Mouse (Mus musculus): ENCODE results near the gene Trpv5. TPM values are rescaled to one million over a fixed set of nuclear protein-coding genes. Genes with fewer than 3 reads are reported as not detected.

Trpv5 gene
- polyA plus RNA-seq (2016; fragmentation: Nextera tagmentation; extraction: Ambion mirVana), result not detected in 2 replicates

GRCm38 (mm10) chr6:41680669-41681068, at the start of gene Trpv5:
Gene Trpv5, minus strand, starts transcription at chr6:41680769.
- Histone ChIP-seq H3K27me3 (no peaks in the 10 kb centered on the region), H3K4me3 (replicated peaks) (no peak within 1 kb of the TSS), H3K4me1 (no peaks in the 10 kb centered on the region), H3K9ac (no peak within 1 kb of the TSS), H3K27ac (no peak within 1 kb of the TSS), H3K36me3 (replicated peaks) (no peaks in the 10 kb centered on the region), H3K4me2 (no peak within 1 kb of the TSS), H3K9me3 (no peaks in the 10 kb centered on the region)
- ATAC-seq (ENCODE audit: low FRiP score), result no peak
- 77% methylated on average over 1 of the region's 1 CpGs for WGBS

GRCm38 (mm10) chr6:41727989-41728609, 47.5 kb upstream of the Trpv5 start:
- Histone ChIP-seq H3K27me3 (no peaks in the 10 kb centered on the region), H3K9ac (no peak overlapping the region), H3K9me3 (no peaks in the 10 kb centered on the region), H3K4me1 (no peaks in the 10 kb centered on the region), H3K36me3 (replicated peaks) (no peaks in the 10 kb centered on the region), H3K4me3 (replicated peaks) (no peak overlapping the region), H3K4me2 (no peak overlapping the region), H3K27ac (no peak overlapping the region)
- WGBS, result 78% methylated on average over 1 of the region's 1 CpGs
- ATAC-seq (ENCODE audit: low FRiP score), result no peak

DNA sequence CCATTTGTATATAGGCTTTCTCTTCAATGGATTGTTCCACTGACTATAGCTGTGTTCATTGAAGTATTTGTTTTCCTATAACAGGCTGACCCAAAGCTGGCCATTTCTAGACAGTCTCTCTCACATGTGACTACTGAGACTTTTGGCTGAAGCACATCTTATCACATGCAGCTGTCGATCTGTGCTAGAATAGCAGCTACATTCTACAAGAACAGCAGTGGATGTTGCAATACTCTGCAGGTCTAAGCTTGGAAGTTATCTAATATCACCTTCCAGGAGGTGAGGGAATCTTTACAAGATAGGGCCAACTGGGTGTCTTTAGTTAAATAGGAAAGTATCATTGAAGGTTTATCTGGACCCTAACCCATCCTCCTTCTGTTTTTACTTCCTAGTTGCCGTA, 40.9 kb upstream of the Trpv5 start:
- Histone ChIP-seq H3K4me1 (no peaks in the 10 kb centered on the region), H3K4me3 (replicated peaks) (no peak overlapping the region), H3K9me3 (no peaks in the 10 kb centered on the region), H3K4me2 (no peak overlapping the region), H3K27me3 (no peaks in the 10 kb centered on the region), H3K27ac (no peak overlapping the region), H3K36me3 (replicated peaks) (no peaks in the 10 kb centered on the region), H3K9ac (no peak overlapping the region)
- ATAC-seq (ENCODE audit: low FRiP score), result no peak
- WGBS, result 88% methylated on average over 2 of the region's 2 CpGs

DNA sequence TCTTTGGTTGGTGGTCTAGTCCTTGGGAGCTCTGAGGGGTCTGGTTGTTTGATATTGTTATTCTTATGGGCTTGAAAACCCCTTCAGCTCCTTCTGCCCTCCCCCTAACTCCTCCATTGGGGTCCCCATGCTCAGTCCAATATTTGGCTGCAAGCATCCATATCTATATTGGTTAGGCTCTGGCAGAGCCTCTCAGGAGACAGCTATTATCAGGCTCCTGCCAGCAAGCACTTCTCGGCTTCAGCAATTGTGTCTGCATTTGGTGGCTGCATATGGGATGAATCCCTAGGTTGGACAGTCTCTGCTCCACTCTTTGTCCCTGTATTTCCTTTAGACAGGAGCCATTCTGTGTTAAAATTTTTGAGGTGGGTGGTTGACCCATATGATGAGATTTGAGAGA, 29.7 kb upstream of the Trpv5 start:
- Histone ChIP-seq H3K9me3 (no peaks in the 10 kb centered on the region), H3K9ac (no peak overlapping the region), H3K27me3 (no peaks in the 10 kb centered on the region), H3K4me1 (no peaks in the 10 kb centered on the region), H3K27ac (no peak overlapping the region), H3K4me3 (replicated peaks) (no peak overlapping the region), H3K4me2 (no peak overlapping the region), H3K36me3 (replicated peaks) (no peaks in the 10 kb centered on the region)
- 71% methylated on average over 1 of the region's 1 CpGs for WGBS
- ATAC-seq (ENCODE audit: low FRiP score), result no peak

DNA sequence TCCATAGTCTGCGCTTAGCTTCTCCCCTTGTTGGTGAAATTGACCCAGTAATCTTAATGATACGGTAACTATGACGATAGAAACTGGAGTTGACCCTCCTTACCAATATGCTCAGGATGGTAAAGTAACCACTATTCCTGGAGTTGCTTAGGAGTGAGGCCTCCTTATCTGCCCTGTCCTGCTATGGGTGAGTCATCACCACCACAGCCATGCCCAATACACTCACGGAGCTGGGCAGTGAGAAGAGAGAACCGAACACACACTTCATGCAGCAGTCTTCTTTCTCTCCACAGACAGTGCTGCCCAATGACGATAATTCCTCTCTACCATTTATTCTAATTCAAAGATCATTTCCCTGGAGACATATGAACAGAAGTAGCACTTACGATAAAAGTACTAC, 25.7 kb upstream of the Trpv5 start:
- Histone ChIP-seq H3K4me3 (replicated peaks) (no peak overlapping the region), H3K4me1 (no peaks in the 10 kb centered on the region), H3K4me2 (no peak overlapping the region), H3K9ac (no peak overlapping the region), H3K9me3 (no peaks in the 10 kb centered on the region), H3K27me3 (no peaks in the 10 kb centered on the region), H3K36me3 (replicated peaks) (no peaks in the 10 kb centered on the region), H3K27ac (no peak overlapping the region)
- no peak for ATAC-seq (ENCODE audit: low FRiP score)
- 92% methylated on average over 7 of the region's 7 CpGs for WGBS

DNA sequence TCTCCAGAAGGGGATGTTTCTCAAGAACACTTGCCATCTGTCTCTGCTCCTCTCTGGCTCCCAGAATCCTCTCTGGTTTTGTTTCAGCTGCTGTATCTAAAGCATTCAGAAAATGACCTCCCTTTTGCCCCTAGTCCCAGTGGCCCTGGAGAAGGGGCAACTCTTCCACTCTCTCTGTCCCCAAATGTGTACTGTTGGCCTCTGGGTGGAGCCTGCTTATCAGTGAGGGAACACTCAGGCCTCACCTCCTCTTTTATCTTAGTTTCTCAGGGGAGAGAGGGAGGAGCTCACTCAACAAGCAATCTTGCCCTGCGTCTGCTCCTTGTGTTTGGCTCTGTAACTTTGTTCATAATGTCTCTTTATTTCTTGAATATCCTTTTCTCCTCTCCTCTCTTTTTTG, 23.6 kb upstream of the Trpv5 start, which contains the start of gene Kel:
Gene Kel (minus strand): TSS at position 217 of the 400 bp plus-strand sequence.
- no peaks in the 10 kb centered on the region for H3K36me3 ChIP-seq (replicated peaks)
- no peak for ATAC-seq (ENCODE audit: low FRiP score)
- WGBS, result 33% methylated on average over 1 of the region's 1 CpGs
- no peaks in the 10 kb centered on the region for H3K9me3 ChIP-seq
- H3K4me3 ChIP-seq (replicated peaks), result no peak within 1 kb of the TSS
- no peak within 1 kb of the TSS for H3K4me2 ChIP-seq
- no peak within 1 kb of the TSS for H3K27ac ChIP-seq
- H3K9ac ChIP-seq, result no peak within 1 kb of the TSS
- no peaks in the 10 kb centered on the region for H3K27me3 ChIP-seq
- H3K4me1 ChIP-seq, result no peaks in the 10 kb centered on the region

DNA sequence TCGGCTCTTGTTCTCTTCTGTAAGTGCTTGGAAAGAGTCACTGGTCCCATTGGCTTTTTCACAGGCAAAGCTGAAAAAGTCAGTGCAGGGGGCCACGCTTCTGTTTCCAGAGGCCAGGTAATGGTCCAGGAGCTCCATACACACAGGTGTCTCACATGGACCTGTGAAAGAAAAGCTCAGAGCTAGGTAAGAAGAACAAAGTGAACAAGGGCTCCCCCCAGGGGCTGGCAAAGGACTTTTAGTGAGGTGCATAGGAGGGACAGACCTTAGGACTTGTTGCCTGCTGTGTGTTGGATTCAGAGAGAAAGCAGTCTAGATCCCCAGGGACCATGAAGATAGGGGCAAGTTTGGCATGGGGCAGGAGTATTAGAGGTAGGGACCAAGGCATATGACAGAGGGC, 22.4 kb upstream of the Trpv5 start:
- H3K27me3 ChIP-seq, result no peaks in the 10 kb centered on the region
- H3K36me3 ChIP-seq (replicated peaks), result no peaks in the 10 kb centered on the region
- WGBS, result 82% methylated on average over 2 of the region's 2 CpGs
- ATAC-seq (ENCODE audit: low FRiP score), result no peak
- H3K4me3 ChIP-seq (replicated peaks), result no peak overlapping the region
- no peaks in the 10 kb centered on the region for H3K4me1 ChIP-seq
- H3K27ac ChIP-seq, result no peak overlapping the region
- no peak overlapping the region for H3K4me2 ChIP-seq
- H3K9me3 ChIP-seq, result no peaks in the 10 kb centered on the region
- no peak overlapping the region for H3K9ac ChIP-seq

DNA sequence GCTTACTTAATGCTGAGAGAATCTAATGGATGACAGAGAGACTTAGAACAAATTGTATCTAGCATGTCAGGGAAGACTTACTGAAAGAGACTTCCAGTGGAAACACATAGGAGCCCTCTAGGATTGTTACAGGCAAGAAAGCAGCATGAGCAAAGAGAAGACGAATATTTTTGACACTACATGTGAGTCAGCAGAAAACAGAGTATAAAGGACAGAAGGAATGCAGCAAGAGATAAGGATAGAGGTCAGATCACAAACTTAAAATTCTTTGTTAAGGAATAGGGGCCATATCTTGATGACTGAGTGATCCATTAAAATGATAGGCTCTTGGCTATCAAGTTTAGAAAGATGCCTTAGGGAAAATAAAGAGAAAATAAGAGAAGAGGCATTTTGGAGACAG, 20.7 kb upstream of the Trpv5 start:
- no peaks in the 10 kb centered on the region for H3K9me3 ChIP-seq
- no peaks in the 10 kb centered on the region for H3K4me1 ChIP-seq
- 88% methylated on average over 1 of the region's 1 CpGs for WGBS
- H3K4me2 ChIP-seq, result no peak overlapping the region
- H3K36me3 ChIP-seq (replicated peaks), result no peaks in the 10 kb centered on the region
- H3K4me3 ChIP-seq (replicated peaks), result no peak overlapping the region
- ATAC-seq (ENCODE audit: low FRiP score), result no peak
- no peak overlapping the region for H3K9ac ChIP-seq
- H3K27ac ChIP-seq, result no peak overlapping the region
- no peaks in the 10 kb centered on the region for H3K27me3 ChIP-seq

GRCm38 (mm10) chr6:41694407-41694806, 13.8 kb upstream of the Trpv5 start:
- H3K4me2 ChIP-seq, result no peak overlapping the region
- H3K9me3 ChIP-seq, result no peaks in the 10 kb centered on the region
- no peaks in the 10 kb centered on the region for H3K4me1 ChIP-seq
- H3K36me3 ChIP-seq (replicated peaks), result no peaks in the 10 kb centered on the region
- WGBS, result 73% methylated on average over 1 of the region's 1 CpGs
- H3K27ac ChIP-seq, result no peak overlapping the region
- H3K4me3 ChIP-seq (replicated peaks), result no peak overlapping the region
- no peaks in the 10 kb centered on the region for H3K27me3 ChIP-seq
- H3K9ac ChIP-seq, result no peak overlapping the region
- ATAC-seq (ENCODE audit: low FRiP score), result no peak

DNA sequence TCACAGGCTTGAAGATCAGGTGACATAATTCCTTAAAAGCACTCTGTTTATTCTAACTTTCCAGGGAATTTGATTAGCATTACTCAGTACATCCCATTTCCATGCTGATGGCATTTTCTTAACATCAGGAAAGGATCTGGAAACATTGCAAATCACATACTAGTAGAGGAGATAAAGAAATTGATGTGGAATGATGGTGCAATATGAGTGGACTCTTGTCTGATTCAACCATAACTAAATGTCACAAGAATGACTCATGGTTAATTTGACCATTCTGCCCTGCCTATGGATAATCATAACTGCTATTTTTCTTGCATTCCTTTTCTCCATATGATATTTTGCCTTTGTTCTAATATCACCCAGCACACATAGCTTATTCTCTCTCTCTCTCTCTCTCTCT, 11.6 kb upstream of the Trpv5 start:
- Histone ChIP-seq H3K36me3 (replicated peaks) (no peaks in the 10 kb centered on the region), H3K9me3 (no peaks in the 10 kb centered on the region), H3K4me2 (no peak overlapping the region), H3K4me1 (no peaks in the 10 kb centered on the region), H3K27me3 (no peaks in the 10 kb centered on the region), H3K27ac (no peak overlapping the region), H3K9ac (no peak overlapping the region), H3K4me3 (replicated peaks) (no peak overlapping the region)
- ATAC-seq (ENCODE audit: low FRiP score), result no peak

- H3K27ac ChIP-seq, result no peak overlapping the region
- no peak overlapping the region for H3K4me3 ChIP-seq (replicated peaks)
- H3K27me3 ChIP-seq, result no peaks in the 10 kb centered on the region
- H3K36me3 ChIP-seq (replicated peaks), result no peaks in the 10 kb centered on the region
- no peaks in the 10 kb centered on the region for H3K4me1 ChIP-seq
- no peak overlapping the region for H3K4me2 ChIP-seq
- H3K9ac ChIP-seq, result no peak overlapping the region
- ATAC-seq (ENCODE audit: low FRiP score), result no peak
- no peaks in the 10 kb centered on the region for H3K9me3 ChIP-seq
- WGBS, result 85% methylated on average over 3 of the region's 3 CpGs
These were observed 5.0 kb upstream of the Trpv5 start for GRCm38 (mm10) chr6:41685596-41685995.

DNA sequence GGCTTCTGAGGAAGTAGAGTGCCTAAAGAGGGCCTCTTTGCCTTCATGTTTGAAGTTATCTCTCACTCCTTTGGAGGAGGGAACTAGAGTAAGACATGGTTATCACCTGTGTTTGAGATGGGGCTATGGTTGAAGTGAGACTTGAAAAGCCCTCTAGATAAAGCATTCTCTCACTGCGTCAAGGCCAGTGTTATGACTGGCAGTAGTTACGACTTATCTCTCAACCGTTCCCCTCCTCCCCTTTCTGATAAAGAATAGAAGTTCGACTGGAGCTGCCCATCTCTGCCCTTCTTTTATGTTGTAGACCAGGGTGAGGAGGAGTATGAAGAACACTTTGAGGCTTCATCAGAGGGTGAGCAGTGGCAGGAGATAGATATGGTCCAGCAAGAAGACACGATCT, 4.3 kb upstream of the Trpv5 start:
- Histone ChIP-seq H3K9me3 (no peaks in the 10 kb centered on the region), H3K9ac (no peak overlapping the region), H3K4me1 (no peaks in the 10 kb centered on the region), H3K4me2 (no peak overlapping the region), H3K27me3 (no peaks in the 10 kb centered on the region), H3K4me3 (replicated peaks) (no peak overlapping the region), H3K36me3 (replicated peaks) (no peaks in the 10 kb centered on the region), H3K27ac (no peak overlapping the region)
- no peak for ATAC-seq (ENCODE audit: low FRiP score)
- WGBS, result 92% methylated on average over 5 of the region's 5 CpGs

DNA sequence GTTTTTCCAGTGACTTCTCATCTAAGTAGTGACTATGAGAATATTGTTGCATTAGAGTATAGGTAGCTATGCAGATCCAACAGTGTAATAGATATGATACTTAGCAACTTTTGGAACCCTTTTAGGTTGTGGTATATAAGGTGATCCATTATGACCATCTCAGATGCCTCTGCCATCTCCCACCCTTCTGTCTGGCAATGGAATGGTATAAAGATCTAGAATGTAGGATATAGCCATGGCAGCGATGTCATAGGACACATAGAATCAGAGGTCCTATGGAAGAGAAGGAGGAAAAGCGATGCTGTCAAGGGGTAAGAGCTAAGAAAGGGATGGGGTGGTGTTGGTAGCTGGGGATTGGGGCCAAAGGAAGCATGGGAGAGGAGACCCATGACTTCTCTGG, 3.6 kb upstream of the Trpv5 start, which contains the start of gene Llcfc1:
Gene Llcfc1 (plus strand): TSS at position 301 of the 400 bp plus-strand sequence.
- H3K9ac ChIP-seq, result no peak within 1 kb of the TSS
- no peak within 1 kb of the TSS for H3K4me3 ChIP-seq (replicated peaks)
- H3K36me3 ChIP-seq (replicated peaks), result no peaks in the 10 kb centered on the region
- no peaks in the 10 kb centered on the region for H3K4me1 ChIP-seq
- WGBS, result 88% methylated on average over 2 of the region's 2 CpGs
- no peak for ATAC-seq (ENCODE audit: low FRiP score)
- no peaks in the 10 kb centered on the region for H3K27me3 ChIP-seq
- no peaks in the 10 kb centered on the region for H3K9me3 ChIP-seq
- H3K4me2 ChIP-seq, result no peak within 1 kb of the TSS
- H3K27ac ChIP-seq, result no peak within 1 kb of the TSS

Measured in forebrain, embryonic 12.5 days (tissue).